Mouse (Mus musculus): Measurements from ENCODE around the gene Gm28053.

- no peak for TF ChIP-seq CTCF (conservative IDR thresholded peaks at IDR 0.05; ENCODE audit: low read length)
- no peak for TF ChIP-seq POU5F1 (IDR thresholded peaks at IDR 0.05; ENCODE audit: borderline replicate concordance, low read length)
Observed at GRCm38 (mm10) chr6:48784406-48784805, 66.0 kb downstream of the Gm28053 start.

Data from E14TG2a.4 (cell line).